Mouse (Mus musculus) stomach, postnatal 0 days (tissue): Measurements from ENCODE around the gene Trim17. TPM values are rescaled to one million over a fixed set of nuclear protein-coding genes. Genes with fewer than 3 reads are reported as not detected.
"Not testable (repeated sequence)": the region's sequence is repeated elsewhere in the genome, so short reads cannot be mapped to it uniquely, and the experiment has no call there.

Source experiments
- ATAC-seq: fragments of 200-750 bp; cut with Nextera tagmentation; 2 replicates; pipeline ENCODE4 v1.8.0; 2017; ENCODE audit not compliant: low FRiP score, low TSS enrichment
- DNase-seq: peaks from one replicate; pipeline ENCODE4 v3.0.0-alpha.2; 2016; ENCODE audit warnings: low spot score
- H3K27ac ChIP-seq: fragments of 300-500 bp; sonication (generic); replicated peaks from 2 replicates; pipeline ENCODE4 v1.5.1; 2014; ENCODE audit warnings: mild to moderate bottlenecking, control low read depth
- H3K27me3 ChIP-seq: fragments of 300-500 bp; sonication (generic); 2 replicates; pipeline ENCODE4 v1.6.1; 2014; ENCODE audit warnings: low read length; ENCODE audit not compliant: control insufficient read depth, insufficient read depth
- H3K36me3 ChIP-seq: fragments of 300-500 bp; sonication (generic); 2 replicates; pipeline ENCODE4 v1.6.1; 2014; ENCODE audit warnings: low read length, mixed read lengths; ENCODE audit not compliant: control insufficient read depth, insufficient read depth
- H3K4me1 ChIP-seq: fragments of 300-500 bp; sonication (generic); replicated peaks from 2 replicates; pipeline ENCODE4 v1.6.1; 2014; ENCODE audit warnings: antibody characterized with exemption; ENCODE audit not compliant: control insufficient read depth, insufficient read depth
- H3K4me2 ChIP-seq: fragments of 300-500 bp; sonication (generic); replicated peaks from 2 replicates; pipeline ENCODE4 v1.6.1; 2014; ENCODE audit warnings: low read depth, mild to moderate bottlenecking, control low read depth, moderate library complexity
- H3K4me3 ChIP-seq: fragments of 300-500 bp; sonication (generic); 2 replicates; pipeline ENCODE4 v1.5.1; 2014; ENCODE audit warnings: low read depth, low read length, control low read depth
- H3K9ac ChIP-seq: fragments of 300-500 bp; sonication (generic); 2 replicates; pipeline ENCODE4 v1.6.1; 2014; ENCODE audit warnings: mild to moderate bottlenecking, low read length, control low read depth, mixed read lengths
- H3K9me3 ChIP-seq: fragments of 300-500 bp; sonication (generic); 2 replicates; pipeline ENCODE4 v1.6.1; 2016; ENCODE audit warnings: low read length; ENCODE audit not compliant: control insufficient read depth
- CTCF ChIP-seq: IDR thresholded peaks from 2 replicates; pipeline ENCODE4 v1.5.1; 2016; ENCODE audit warnings: antibody characterized with exemption, low read depth, mild to moderate bottlenecking, moderate library complexity
- EP300 ChIP-seq: optimal IDR thresholded peaks from 2 replicates; pipeline ENCODE3; 2016; ENCODE audit warnings: antibody characterized with exemption
- WGBS: fragments of 180-500 bp; shearing (Covaris S2); extraction: QIAGEN DNeasy Blood & Tissue Kit; methylation state at CpG from one replicate; pipeline ENCODE4 v1.1.7; 2014; 5-methylcytosine and 5-hydroxymethylcytosine counted together
- polyA plus RNA-seq: library from polyadenylated mRNA; unstranded; fragments of >200 nt; fragmentation: Nextera tagmentation; extraction: Ambion mirVana; gene quantifications from 2 replicates; pipeline ENCODE4 v1.2.1, GENCODE M21; 2015

Gene Trim17
- polyA plus RNA-seq, 1 experiment from 2014 or later: 0.08 TPM

DNA sequence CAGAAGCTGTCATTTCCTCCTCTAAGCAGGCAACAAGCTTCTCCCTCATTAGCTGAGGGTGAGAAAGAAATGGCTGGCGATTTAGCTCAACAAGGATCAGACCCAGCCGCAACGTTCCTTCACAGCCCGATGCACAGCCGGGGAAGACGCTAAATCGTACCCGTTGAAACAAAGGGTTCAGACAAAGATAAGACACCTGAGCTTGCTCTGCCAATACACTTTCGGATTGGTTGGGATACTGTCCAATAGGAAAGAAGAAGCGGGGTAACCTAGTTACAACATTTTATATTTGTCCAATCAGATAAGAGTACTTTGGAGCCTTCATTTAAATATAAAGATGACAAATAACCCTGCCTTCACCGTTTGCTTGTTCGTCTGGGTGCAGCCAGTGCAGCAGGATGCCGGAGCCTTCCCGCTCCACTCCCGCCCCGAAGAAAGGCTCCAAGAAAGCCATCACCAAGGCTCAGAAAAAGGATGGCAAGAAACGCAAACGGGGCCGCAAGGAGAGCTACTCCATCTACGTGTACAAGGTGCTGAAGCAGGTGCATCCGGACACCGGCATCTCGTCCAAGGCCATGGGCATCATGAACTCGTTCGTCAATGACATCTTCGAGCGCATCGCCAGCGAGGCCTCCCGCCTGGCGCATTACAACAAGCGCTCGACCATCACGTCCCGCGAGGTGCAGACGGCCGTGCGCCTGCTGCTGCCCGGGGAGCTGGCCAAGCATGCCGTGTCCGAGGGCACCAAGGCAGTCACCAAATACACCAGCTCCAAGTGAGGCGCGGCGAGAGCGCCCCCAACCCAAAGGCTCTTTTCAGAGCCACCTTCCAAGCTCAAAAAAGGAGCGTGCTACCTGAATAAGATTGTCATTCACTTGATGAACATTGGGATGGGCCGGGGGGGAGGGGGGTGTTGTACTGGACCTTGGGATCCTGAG is 5.7 kb upstream of the Trim17 start, which contains the start of gene Hist3h2ba:
TSS of gene Hist3h2ba (plus strand) at position 379 of the 938 bp plus-strand sequence.
- TF ChIP-seq CTCF (no peak), EP300 (no peak)
- Histone ChIP-seq H3K36me3 (no peaks in the 10 kb centered on the region), H3K9me3 (no peaks in the 10 kb centered on the region), H3K27ac (no peak within 1 kb of the TSS), H3K4me3 (peak within 1 kb of the TSS; percentile 19), H3K4me1 (no peaks in the 10 kb centered on the region), H3K27me3 (no peaks in the 10 kb centered on the region), H3K4me2 (peak within 1 kb of the TSS; percentile 55), H3K9ac (no peak within 1 kb of the TSS)
- WGBS: under 1% methylated on average over 46 of the region's 48 CpGs
- ATAC-seq (peak; percentile 86), DNase-seq (peak; percentile 53)

DNA sequence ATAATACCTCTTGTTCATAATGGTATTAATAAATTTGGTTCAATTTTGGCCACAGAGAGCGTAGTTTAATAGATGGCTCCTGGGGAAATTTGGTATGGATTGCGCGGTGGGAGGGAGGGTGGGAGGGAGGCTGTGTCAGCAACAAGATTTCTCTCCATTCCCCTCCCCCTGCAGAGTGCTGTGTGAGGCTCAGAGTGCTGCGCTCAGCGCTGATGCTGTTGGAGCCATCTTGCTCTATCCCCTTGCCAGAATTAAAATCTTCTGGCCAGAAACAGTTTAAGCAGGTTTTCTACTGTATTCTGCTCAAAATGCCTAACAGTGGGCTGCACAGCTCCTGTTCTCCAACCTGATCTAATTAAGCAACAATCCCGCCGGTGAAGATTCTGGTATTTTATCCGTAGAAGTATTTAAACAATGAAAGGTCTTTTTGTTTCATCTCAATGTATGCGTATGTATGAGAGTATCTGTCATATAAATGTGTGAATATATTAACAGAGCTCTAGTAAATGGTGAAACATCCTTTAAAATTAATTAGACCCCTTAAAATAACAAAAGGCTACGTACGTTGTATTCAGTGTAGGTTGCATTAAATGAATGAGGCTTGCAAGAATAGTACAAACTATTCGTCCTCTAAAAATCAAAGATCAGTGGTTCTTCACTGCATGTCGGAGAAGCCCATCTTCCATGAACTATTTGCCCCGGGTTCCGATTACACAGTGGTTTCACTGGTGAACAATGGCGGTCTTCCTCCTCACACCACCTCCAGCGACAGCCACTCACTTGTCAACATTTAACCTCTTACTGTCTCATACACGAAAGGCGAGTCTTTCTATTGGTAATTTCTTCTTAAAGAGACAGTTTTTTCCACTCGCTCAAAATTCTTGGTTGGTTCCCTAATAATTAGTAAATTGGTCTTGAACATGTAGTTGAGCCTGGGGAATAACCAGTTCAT is 4.7 kb upstream of the Trim17 start:
- H3K4me2 ChIP-seq: peak overlapping the region; percentile 55
- H3K27ac ChIP-seq: no peak overlapping the region
- no peaks in the 10 kb centered on the region for H3K4me1 ChIP-seq
- no peak overlapping the region for H3K9ac ChIP-seq
- peak overlapping the region; percentile 19 for H3K4me3 ChIP-seq
- DNase-seq (no peak), ATAC-seq (no peak)
- no peak for TF ChIP-seq CTCF
- TF ChIP-seq EP300: no peak
- H3K36me3 ChIP-seq: no peaks in the 10 kb centered on the region
- no peaks in the 10 kb centered on the region for H3K9me3 ChIP-seq
- no peaks in the 10 kb centered on the region for H3K27me3 ChIP-seq
- 18% methylated on average over 20 of the region's 20 CpGs for WGBS

DNA sequence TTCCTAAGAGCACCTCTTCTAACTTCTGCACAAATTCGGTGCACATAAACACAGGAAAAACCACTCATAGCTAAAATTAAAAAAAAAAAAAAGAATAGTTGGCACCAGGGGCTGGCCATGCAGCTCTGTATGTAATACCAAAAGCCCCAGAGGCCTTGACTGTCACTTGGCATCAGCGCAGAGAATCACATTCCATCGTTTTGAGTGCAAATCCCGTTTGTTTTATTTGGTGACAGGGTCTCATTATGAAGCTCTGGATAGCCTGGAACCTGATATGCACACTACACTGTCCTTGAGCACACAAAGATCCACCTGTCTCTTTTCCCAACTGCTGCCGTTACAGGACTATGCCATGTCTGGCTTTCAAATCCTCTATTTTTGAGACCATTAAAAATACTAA is 3.3 kb upstream of the Trim17 start:
- H3K4me3 ChIP-seq: no peak overlapping the region
- no peaks in the 10 kb centered on the region for H3K36me3 ChIP-seq
- H3K9ac ChIP-seq: no peak overlapping the region
- no peak for ATAC-seq
- TF ChIP-seq CTCF (no peak), EP300 (no peak)
- H3K4me2 ChIP-seq: no peak overlapping the region
- no peak for DNase-seq
- no peaks in the 10 kb centered on the region for H3K27me3 ChIP-seq
- H3K4me1 ChIP-seq: no peaks in the 10 kb centered on the region
- no peak overlapping the region for H3K27ac ChIP-seq
- no peaks in the 10 kb centered on the region for H3K9me3 ChIP-seq
- WGBS: 76% methylated on average over 5 of the region's 5 CpGs

GRCm38 (mm10) chr11:58953351-58954169 is 925 bp upstream of the Trim17 start:
- Histone ChIP-seq H3K9me3 (no peaks in the 10 kb centered on the region), H3K4me2 (peak overlapping the region; percentile 79), H3K27me3 (no peaks in the 10 kb centered on the region), H3K4me3 (peak overlapping the region; percentile 55), H3K27ac (peak overlapping the region; percentile 97), H3K4me1 (no peaks in the 10 kb centered on the region), H3K36me3 (no peaks in the 10 kb centered on the region), H3K9ac (peak overlapping the region; percentile 60)
- TF ChIP-seq CTCF: no peak
- no peak for TF ChIP-seq EP300
- peak; percentile 22 for ATAC-seq
- 2% methylated on average over 33 of the region's 33 CpGs for WGBS
- DNase-seq: peak; percentile 52

- Histone ChIP-seq H3K4me2 (peak overlapping the region; percentile 79), H3K27ac (peak overlapping the region; percentile 97), H3K4me3 (peak overlapping the region; percentile 55), H3K9ac (peak overlapping the region; percentile 60; the same call in 1 of the 2 replicates)
- not testable (repeated sequence) for H3K9me3 ChIP-seq, ATAC-seq, H3K36me3 ChIP-seq, DNase-seq, H3K27me3 ChIP-seq, H3K4me1 ChIP-seq
- 0% methylated on average over 17 of the region's 17 CpGs for WGBS
Observed at GRCm38 (mm10) chr11:58954170-58954419, 390 bp upstream of the Trim17 start.
